Mouse (Mus musculus) MEL (cell line): Measurements from ENCODE around the gene Erbb2. TPM values are rescaled to one million over a fixed set of nuclear protein-coding genes. Genes with fewer than 3 reads are reported as not detected.

ENCODE experiments used
- DNase-seq: peaks from one replicate; pipeline ENCODE4 v3.0.0; 2011; ENCODE audit warnings: low read depth, low spot score
- H3K27ac ChIP-seq: 2 replicates; pipeline ENCODE4 v1.5.1; 2012; ENCODE audit warnings: low read depth, mild to moderate bottlenecking, control low read depth, low read length, moderate library complexity; ENCODE audit not compliant: control insufficient read depth
- H3K27me3 ChIP-seq, 2 experiments: fragments of 150-350 bp in 1 of 2; sonication (generic) in 1 of 2; 2 replicates each; pipeline ENCODE4 v1.6.1; 2012; ENCODE audit warnings: low read length in 2 of 2, mild to moderate bottlenecking in 2 of 2, improper control_type of control experiment in 1 of 2, moderate library complexity in 1 of 2; ENCODE audit not compliant: insufficient read depth in 2 of 2, control insufficient read depth in 1 of 2
- H3K36me3 ChIP-seq, 2 experiments: 2 replicates each; pipeline ENCODE4 v1.6.1; 2012 to 2014; ENCODE audit warnings: low read length in 2 of 2, improper control_type of control experiment in 1 of 2, inconsistent platforms in 1 of 2, mild to moderate bottlenecking in 1 of 2; ENCODE audit not compliant: insufficient read depth in 2 of 2, control insufficient read depth in 1 of 2
- H3K4me1 ChIP-seq, 2 experiments: fragments of 150-350 bp in 1 of 2; sonication (generic) in 1 of 2; 2 replicates each; pipeline ENCODE4 v1.6.1; 2012; ENCODE audit warnings: low read length in 2 of 2, improper control_type of control experiment in 1 of 2, mild to moderate bottlenecking in 1 of 2; ENCODE audit not compliant: insufficient read depth in 2 of 2, control insufficient read depth in 1 of 2
- H3K4me3 ChIP-seq, 2 experiments: fragments of 150-350 bp in 1 of 2; sonication (generic) in 1 of 2; 2 replicates each; pipeline ENCODE4 v1.5.1; 2012; ENCODE audit warnings: low read depth in 2 of 2, low read length in 2 of 2, mild to moderate bottlenecking in 2 of 2, moderate library complexity in 2 of 2, control low read depth in 1 of 2, improper control_type of control experiment in 1 of 2; ENCODE audit not compliant: control insufficient read depth in 1 of 2, insufficient read depth in 1 of 2
- H3K79me2 ChIP-seq: 2 replicates; pipeline ENCODE4 v1.6.1; 2012; ENCODE audit warnings: mild to moderate bottlenecking, low read length, moderate library complexity; ENCODE audit not compliant: control insufficient read depth, poor library complexity, insufficient read depth
- H3K9ac ChIP-seq: 2 replicates; pipeline ENCODE4 v1.6.1; 2012; ENCODE audit warnings: low read depth, mild to moderate bottlenecking, control low read depth, low read length, moderate library complexity; ENCODE audit not compliant: control insufficient read depth, poor library complexity, severe bottlenecking
- H3K9me3 ChIP-seq: fragments of 150-350 bp; sonication (generic); replicated peaks from 2 replicates; pipeline ENCODE4 v1.6.1; 2012; ENCODE audit warnings: mild to moderate bottlenecking, low read length, improper control_type of control experiment, moderate library complexity; ENCODE audit not compliant: insufficient read depth
- BHLHE40 ChIP-seq: IDR thresholded peaks from 2 replicates; pipeline ENCODE4 v1.6.1; 2012; ENCODE audit warnings: low read depth, mild to moderate bottlenecking, inconsistent platforms, low read length, improper control_type of control experiment, borderline replicate concordance
- CHD1 ChIP-seq: IDR thresholded peaks from 2 replicates; pipeline ENCODE4 v1.6.1; 2012; ENCODE audit warnings: low read depth, mild to moderate bottlenecking, inconsistent platforms, low read length, improper control_type of control experiment
- CHD2 ChIP-seq: IDR thresholded peaks from 2 replicates; pipeline ENCODE4 v1.6.1; 2011; ENCODE audit warnings: low read length, improper control_type of control experiment
- CTCF ChIP-seq, 3 experiments: IDR thresholded peaks in 2 of 3; conservative IDR thresholded peaks in 1 of 3; 2 replicates each; pipeline ENCODE4 v1.5.1; 2011 to 2012; ENCODE audit warnings: low read length in 3 of 3, low read depth in 2 of 3, mild to moderate bottlenecking in 2 of 3, improper control_type of control experiment in 1 of 3, inconsistent platforms in 1 of 3, mixed read lengths in 1 of 3, moderate library complexity in 1 of 3; ENCODE audit not compliant: control insufficient read depth in 1 of 3, insufficient read depth in 1 of 3, poor library complexity in 1 of 3, severe bottlenecking in 1 of 3
- EP300 ChIP-seq, 2 experiments: IDR thresholded peaks; 2 replicates each; pipeline ENCODE4 v1.6.1; 2011; ENCODE audit warnings: improper control_type of control experiment in 2 of 2, low read length in 2 of 2, low read depth in 1 of 2, mild to moderate bottlenecking in 1 of 2
- GATA1 ChIP-seq: IDR thresholded peaks from 2 replicates; pipeline ENCODE4 v1.6.1; 2011; ENCODE audit warnings: low read depth, low read length, improper control_type of control experiment
- JUND ChIP-seq: IDR thresholded peaks from 2 replicates; pipeline ENCODE4 v1.6.1; 2011; ENCODE audit warnings: low read depth, mild to moderate bottlenecking, improper control_type of control experiment, low read length
- KAT2A ChIP-seq: conservative IDR thresholded peaks from 2 replicates; pipeline ENCODE4 v1.6.1; 2012; ENCODE audit warnings: low read depth, low read length, improper control_type of control experiment, inconsistent platforms
- MAFK ChIP-seq: IDR thresholded peaks from 2 replicates; pipeline ENCODE4 v1.6.1; 2011; ENCODE audit warnings: low read depth, mild to moderate bottlenecking, low read length, improper control_type of control experiment, borderline replicate concordance
- MAX ChIP-seq: IDR thresholded peaks from 2 replicates; pipeline ENCODE4 v1.6.1; 2011; ENCODE audit warnings: low read length, improper control_type of control experiment
- MAZ ChIP-seq: IDR thresholded peaks from 2 replicates; pipeline ENCODE4 v1.6.1; 2012; ENCODE audit warnings: low read depth, mild to moderate bottlenecking, inconsistent platforms, low read length, improper control_type of control experiment
- MEF2A ChIP-seq: IDR thresholded peaks from 2 replicates; pipeline ENCODE4 v1.6.1; 2014; ENCODE audit warnings: low read depth, mild to moderate bottlenecking, inconsistent platforms, low read length, improper control_type of control experiment; ENCODE audit not compliant: poor library complexity, insufficient replicate concordance, severe bottlenecking; ENCODE audit errors: extremely low read depth
- MYB ChIP-seq: IDR thresholded peaks from 2 replicates; pipeline ENCODE4 v1.6.1; 2011; ENCODE audit warnings: mild to moderate bottlenecking, low read depth, low read length, improper control_type of control experiment
- NELFE ChIP-seq: IDR thresholded peaks from 2 replicates; pipeline ENCODE4 v1.6.1; 2011; ENCODE audit warnings: low read depth, low read length, improper control_type of control experiment
- NRF1 ChIP-seq: IDR thresholded peaks from 2 replicates; pipeline ENCODE4 v1.6.1; 2014; ENCODE audit warnings: low read depth, mild to moderate bottlenecking, inconsistent platforms, low read length, improper control_type of control experiment, moderate library complexity; ENCODE audit not compliant: poor library complexity, insufficient read depth, severe bottlenecking
- POLR2A ChIP-seq, 2 experiments: IDR thresholded peaks; 2 replicates each; pipeline ENCODE4 v1.6.1; 2011 to 2012; ENCODE audit warnings: low read length in 2 of 2, mild to moderate bottlenecking in 2 of 2, control low read depth in 1 of 2, improper control_type of control experiment in 1 of 2, low read depth in 1 of 2, moderate library complexity in 1 of 2; ENCODE audit not compliant: control insufficient read depth in 1 of 2, insufficient read depth in 1 of 2, poor library complexity in 1 of 2
- POLR2AphosphoS2 ChIP-seq: IDR thresholded peaks from 2 replicates; pipeline ENCODE4 v1.6.1; 2011; ENCODE audit warnings: low read length, improper control_type of control experiment
- POLR2AphosphoS5 ChIP-seq: IDR thresholded peaks from 2 replicates; pipeline ENCODE4 v1.6.1; 2012; ENCODE audit warnings: low read depth, borderline replicate concordance, mild to moderate bottlenecking, inconsistent platforms, low read length, moderate library complexity, mixed read lengths
- RAD21 ChIP-seq: IDR thresholded peaks from 2 replicates; pipeline ENCODE4 v1.6.1; 2011; ENCODE audit warnings: mild to moderate bottlenecking, low read depth, low read length, improper control_type of control experiment
- RCOR1 ChIP-seq: IDR thresholded peaks from 2 replicates; pipeline ENCODE4 v1.6.1; 2012; ENCODE audit warnings: low read depth, mild to moderate bottlenecking, inconsistent platforms, low read length, improper control_type of control experiment
- SMC3 ChIP-seq: IDR thresholded peaks from 2 replicates; pipeline ENCODE4 v1.6.1; 2011; ENCODE audit warnings: low read depth, low read length, improper control_type of control experiment
- TAL1 ChIP-seq: IDR thresholded peaks from 2 replicates; pipeline ENCODE4 v1.6.1; 2012; ENCODE audit warnings: mild to moderate bottlenecking, inconsistent platforms, low read length, moderate library complexity, mixed read lengths
- TBP ChIP-seq: IDR thresholded peaks from 2 replicates; pipeline ENCODE4 v1.8.0; 2011; ENCODE audit warnings: low read depth, low read length, improper control_type of control experiment
- UBTF ChIP-seq: IDR thresholded peaks from 2 replicates; pipeline ENCODE4 v1.6.1; 2012; ENCODE audit warnings: low read depth, mild to moderate bottlenecking, inconsistent platforms, low read length, improper control_type of control experiment, moderate library complexity, borderline replicate concordance; ENCODE audit not compliant: insufficient read depth
- USF1 ChIP-seq: IDR thresholded peaks from 2 replicates; pipeline ENCODE4 v1.6.1; 2014; ENCODE audit warnings: low read depth, mild to moderate bottlenecking, inconsistent platforms, low read length, improper control_type of control experiment, moderate library complexity
- USF2 ChIP-seq, 2 experiments: IDR thresholded peaks; 2 replicates each; pipeline ENCODE4 v1.6.1; 2011 to 2012; ENCODE audit warnings: improper control_type of control experiment in 2 of 2, low read length in 2 of 2, borderline replicate concordance in 1 of 2, inconsistent platforms in 1 of 2, low read depth in 1 of 2, mild to moderate bottlenecking in 1 of 2; ENCODE audit not compliant: insufficient read depth in 1 of 2
- ZKSCAN1 ChIP-seq: IDR thresholded peaks from 2 replicates; pipeline ENCODE4 v1.6.1; 2012; ENCODE audit warnings: low read depth, mild to moderate bottlenecking, inconsistent platforms, low read length, improper control_type of control experiment, moderate library complexity
- ZMIZ1 ChIP-seq: IDR thresholded peaks from 2 replicates; pipeline ENCODE4 v1.6.1; 2012; ENCODE audit warnings: low read depth, mild to moderate bottlenecking, inconsistent platforms, low read length, improper control_type of control experiment, moderate library complexity
- ZNF384 ChIP-seq: IDR thresholded peaks from 2 replicates; pipeline ENCODE4 v1.6.1; 2012; ENCODE audit warnings: low read depth, mild to moderate bottlenecking, inconsistent platforms, low read length, improper control_type of control experiment
- polyA plus RNA-seq, 2 experiments: library from polyadenylated mRNA; stranded (reverse) in 1 of 2; unstranded in 1 of 2; fragments of >175 nt in 1 of 2; fragments of >200 nt in 1 of 2; gene quantifications; 2 replicates each; pipeline versions ENCODE4 v1.2.1 to v1.2.4; 2012; ENCODE audit warnings: low replicate concordance in 2 of 2, low read depth in 1 of 2; ENCODE audit not compliant: insufficient read length in 2 of 2, insufficient read depth in 1 of 2, missing spikeins in 1 of 2
- total RNA-seq: library from RNA; depleted of rRNA; stranded (reverse); fragments of 300-350 nt; gene quantifications from 2 replicates; pipeline ENCODE4 v1.2.3, GENCODE M21; 2012

Gene Erbb2
- total and polyA plus RNA-seq, 3 experiments: not detected

DNA sequence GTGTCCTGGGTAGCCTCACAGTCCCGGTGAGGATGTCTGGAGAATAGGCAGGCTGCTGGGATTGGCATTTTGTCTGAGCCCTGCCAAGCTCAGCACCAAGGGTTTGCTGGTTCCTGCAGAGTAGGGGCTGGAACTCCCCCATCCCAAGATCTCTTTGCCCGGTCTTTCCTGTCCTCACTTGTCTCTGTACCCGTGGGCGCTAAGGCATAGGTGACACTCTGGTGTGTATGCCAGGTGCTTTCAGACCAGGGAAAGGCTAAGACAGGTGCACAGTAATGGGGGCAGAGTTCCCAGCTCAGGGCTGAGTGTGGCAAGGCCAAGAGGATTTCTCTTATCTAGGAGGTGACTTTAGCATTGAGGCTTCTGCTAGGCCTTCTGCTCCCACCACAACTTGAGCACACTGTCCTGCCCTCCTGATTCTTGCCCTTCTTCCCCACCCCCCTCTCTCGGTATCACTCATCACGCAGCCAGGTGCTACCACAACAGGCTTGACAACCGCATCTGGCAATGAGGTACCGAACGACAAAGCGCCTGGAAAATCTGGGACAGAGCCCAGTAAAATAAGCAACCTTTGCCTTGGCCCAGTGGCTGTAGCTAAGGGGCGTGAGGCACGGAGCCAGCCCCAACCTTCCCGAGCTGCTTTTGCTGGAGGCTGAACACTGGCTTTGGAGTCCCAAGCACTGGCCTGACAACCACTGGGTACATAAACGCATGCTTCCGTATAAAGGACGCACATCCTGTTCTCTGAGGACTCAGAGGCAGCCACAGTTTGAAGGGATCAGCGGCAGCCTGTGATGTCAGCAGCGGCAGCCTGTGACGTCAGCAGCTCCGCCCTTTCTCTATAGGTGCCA lies 37.9 kb downstream of the Erbb2 start:
- Histone ChIP-seq H3K4me3 (no peak overlapping the region), H3K9me3 (no peaks in the 10 kb centered on the region)
- no peak for DNase-seq

DNA sequence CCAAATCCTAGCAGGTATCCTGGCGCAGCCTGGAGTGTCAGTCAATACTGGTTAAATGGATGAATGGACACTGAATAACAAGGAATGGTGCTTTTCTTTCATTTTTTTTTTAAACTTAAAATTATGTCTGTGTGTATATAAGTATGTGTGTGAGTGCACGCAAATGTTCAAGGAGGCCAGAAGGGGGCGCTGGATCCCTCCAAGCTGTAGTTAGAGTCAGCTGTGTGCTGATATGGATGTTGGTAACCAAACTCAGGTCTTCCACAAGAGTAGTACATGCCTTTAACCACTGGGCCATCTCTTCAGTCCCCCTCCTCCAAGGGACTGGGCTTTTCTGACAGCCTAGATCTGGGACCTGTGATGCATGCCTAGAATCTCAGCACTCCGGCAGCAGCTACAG lies 43.2 kb downstream of the Erbb2 start:
- Histone ChIP-seq H3K9me3 (no peaks in the 10 kb centered on the region), H3K79me2 (no peaks in the 10 kb centered on the region; the same call in 1 of the 2 replicates), H3K9ac (no peak overlapping the region), H3K4me3 (no peak overlapping the region), H3K27ac (no peak overlapping the region), H3K36me3 (peaks cover 0 to 2% of the 10 kb centered on the region in 2 experiments; a peak in 1 of 4 replicates), H3K27me3 (no peaks in the 10 kb centered on the region; a peak in 1 of 4 replicates), H3K4me1 (peaks cover 0 to 10% of the 10 kb centered on the region in 2 experiments; a peak in 1 of 4 replicates)
- no peak for TF ChIP-seq USF1
- no peak for TF ChIP-seq CHD2
- TF ChIP-seq MYB: no peak
- TF ChIP-seq ZNF384: 0 out of 2 replicates have a peak, but pooled peaks have one; percentile 16
- peak; percentile 40 for TF ChIP-seq SMC3
- TF ChIP-seq CTCF (IDR thresholded peaks at IDR 0.05 in 2 of 3, conservative IDR thresholded peaks at IDR 0.05 in 1 of 3; ENCODE audit: control insufficient read depth in 1 of 3, insufficient read depth in 1 of 3, low read depth in 2 of 3, low read length in 3 of 3, poor library complexity in 1 of 3, severe bottlenecking in 1 of 3): peak; percentile 49 to 58 (median 55)
- TF ChIP-seq MAZ: no peak
- TF ChIP-seq RCOR1: no peak
- no peak for TF ChIP-seq NELFE
- no peak for TF ChIP-seq JUND
- no peak for TF ChIP-seq USF2 (IDR thresholded peaks at IDR 0.05; ENCODE audit: borderline replicate concordance in 1 of 2, insufficient read depth in 1 of 2, low read depth in 1 of 2, low read length in 2 of 2)
- TF ChIP-seq MAX: no peak
- TF ChIP-seq RAD21: peak; percentile 19
- no peak for TF ChIP-seq EP300 (IDR thresholded peaks at IDR 0.05; ENCODE audit: low read depth in 1 of 2, low read length in 2 of 2)
- no peak for TF ChIP-seq POLR2A (IDR thresholded peaks at IDR 0.05; ENCODE audit: control insufficient read depth in 1 of 2, insufficient read depth in 1 of 2, low read depth in 1 of 2, low read length in 2 of 2, poor library complexity in 1 of 2)
- no peak for TF ChIP-seq TAL1
- no peak for TF ChIP-seq MAFK
- TF ChIP-seq KAT2A: no peak
- DNase-seq: peak; percentile 71

More for the DNA sequence above, 37.9 kb downstream of the Erbb2 start:
- Histone ChIP-seq H3K9ac (no peak overlapping the region), H3K79me2 (no peaks in the 10 kb centered on the region), H3K27me3 (no peaks in the 10 kb centered on the region; a peak in 3 of 4 replicates), H3K4me1 (no peaks in the 10 kb centered on the region), H3K36me3 (no peaks in the 10 kb centered on the region), H3K27ac (no peak overlapping the region)
- TF ChIP-seq CTCF (IDR thresholded peaks at IDR 0.05 in 2 of 3, conservative IDR thresholded peaks at IDR 0.05 in 1 of 3; ENCODE audit: control insufficient read depth in 1 of 3, insufficient read depth in 1 of 3, low read depth in 2 of 3, low read length in 3 of 3, poor library complexity in 1 of 3, severe bottlenecking in 1 of 3) (no peak), POLR2AphosphoS5 (no peak), ZKSCAN1 (no peak), RCOR1 (no peak), POLR2AphosphoS2 (no peak), RAD21 (no peak), GATA1 (no peak), JUND (no peak), SMC3 (no peak), NRF1 (no peak), TBP (no peak), EP300 (IDR thresholded peaks at IDR 0.05; ENCODE audit: low read depth in 1 of 2, low read length in 2 of 2) (no peak), BHLHE40 (no peak), CHD1 (no peak), UBTF (no peak), MAFK (no peak), NELFE (no peak), MAZ (no peak), ZMIZ1 (no peak), MEF2A (no peak)
